Mouse (Mus musculus) erythroblast, embryonic 14.5 days (primary cell): Measurements from ENCODE around the gene Fcgr2b.

Experiments used
- GATA1 ChIP-seq: IDR thresholded peaks from 2 replicates; pipeline ENCODE4 v1.6.1; 2012; ENCODE audit warnings: low read length, inconsistent platforms, mixed read lengths
- TAL1 ChIP-seq: IDR thresholded peaks from 3 replicates; pipeline ENCODE4 v1.6.1; 2012; ENCODE audit warnings: low read length, inconsistent platforms, mixed read lengths

GRCm38 (mm10) chr1:170950772-170951171, 25.6 kb downstream of the Fcgr2b start:
- TF ChIP-seq GATA1 (no peak), TAL1 (no peak)
